ENCODE assay signal across 19 mouse cellular contexts in the genomic region with DNA sequence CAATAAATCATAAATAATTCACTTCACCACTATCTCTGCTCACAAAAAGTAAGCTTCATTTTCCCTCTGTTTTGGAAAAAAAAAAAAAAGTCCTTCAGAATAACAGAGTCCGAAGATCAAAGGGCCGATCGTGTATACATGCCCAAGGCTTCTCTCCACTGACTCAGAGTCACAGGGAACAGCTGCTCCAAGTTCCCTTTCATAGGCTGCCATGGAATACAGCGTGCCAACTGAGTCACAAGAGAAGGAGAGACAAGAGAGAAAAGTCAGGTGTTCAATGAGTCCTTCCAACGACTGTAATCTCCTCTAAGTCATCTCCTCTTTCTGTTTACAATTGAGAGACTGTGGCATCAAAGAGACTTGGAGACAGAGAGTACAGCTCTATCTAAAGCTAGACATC.
DNase-seq lines count a peak whose midpoint lies in the region.
"Had no signal": no experiment of that assay in that cellular context is flagged by ENCODE, and none has a peak within 500 bp of the region (broad histone marks: within the 10 kb centered on the region; RNA-seq: fewer than 3 reads in every experiment).

No protein-coding gene starts in this region.

- peak; percentile 0 for DNase-seq in heart, postnatal 4 days
- no peak for DNase-seq in heart, adult 8-10 months (ENCODE audit: low spot score)
- peak; percentile 19 for DNase-seq in 3134 (ENCODE audit: extremely low read depth, insufficient read length, low spot score)
- DNase-seq in adrenal gland, adult 2 months = peak; percentile 79
- DNase-seq in adrenal gland, postnatal 36 days = peak; percentile 67 to 75
- no peak for DNase-seq in left cerebral cortex, postnatal 36 days (ENCODE audit: low spot score in 2 of 2)
- no peak for DNase-seq in layer of hippocampus, postnatal 25 days (ENCODE audit: extremely low spot score in 1 of 2, low spot score in 1 of 2)
- DNase-seq: cerebellum, adult 11 months; cerebellum, adult 9-11 months; embryo, embryonic 11 days; gastrocnemius, postnatal 25 days; heart, adult 2 months; heart, postnatal 10 days; kidney, adult 18-20 months; kidney, postnatal 25 days; liver; midbrain, embryonic 14.5 days; right cerebral cortex, postnatal 25 days; thymus, postnatal 14 days had no signal

- intact Hi-C loops in left cerebral cortex, postnatal 36 days (cut with DNase I) = no loop called here

Comparison
In these comparisons a context has a peak if more than half of its experiments do, and no peak if none do; other contexts are left out.
1. DNase-seq: peak in heart, postnatal 4 days (single experiment), 3134 (single experiment), adrenal gland, adult 2 months (single experiment) and adrenal gland, postnatal 36 days (2 of 2); none in heart, adult 8-10 months (single experiment), left cerebral cortex, postnatal 36 days (0 of 2) and layer of hippocampus, postnatal 25 days (0 of 2).